Mouse (Mus musculus): ENCODE measurements around the gene Sik2. TPM values are rescaled to one million over a fixed set of nuclear protein-coding genes. Genes with fewer than 3 reads are reported as not detected.

The Sik2 gene
- total and polyA plus RNA-seq, 3 experiments, result 1.9 to 8.2 (median 6.0) TPM

GRCm38 (mm10) chr9:50852634-50853349 lies 156.1 kb downstream of the Sik2 start (continued):
- TF ChIP-seq NRF1 (IDR thresholded peaks at IDR 0.05; ENCODE audit: low read depth, low read length) (no peak), ZKSCAN1 (IDR thresholded peaks at IDR 0.05; ENCODE audit: borderline replicate concordance, low read depth, low read length) (no peak), MAFK (IDR thresholded peaks at IDR 0.05; ENCODE audit: insufficient replicate concordance, low read length) (peak; percentile 34; the same call in 1 of the 2 replicates), JUN (IDR thresholded peaks at IDR 0.05; ENCODE audit: insufficient read depth, low read depth, low read length) (peak; percentile 39; the same call in 1 of the 2 replicates), TBP (conservative IDR thresholded peaks at IDR 0.05; ENCODE audit: low read depth, low read length) (no peak), ZC3H11A (IDR thresholded peaks at IDR 0.05; ENCODE audit: low read depth, low read length) (no peak), ELF1 (IDR thresholded peaks at IDR 0.05; ENCODE audit: low read depth, low read length) (peak; percentile 54; the same call in 1 of the 2 replicates), MAZ (IDR thresholded peaks at IDR 0.05; ENCODE audit: low read depth, low read length) (no peak; the same call in 1 of the 2 replicates), SMC3 (IDR thresholded peaks at IDR 0.05; ENCODE audit: low read depth, low read length) (peak; percentile 14; the same call in 1 of the 2 replicates), MEF2A (IDR thresholded peaks at IDR 0.05; ENCODE audit: borderline replicate concordance, low read depth, low read length) (peak; percentile 59), TCF12 (IDR thresholded peaks at IDR 0.05; ENCODE audit: low read depth, low read length) (peak; percentile 64), BHLHE40 (IDR thresholded peaks at IDR 0.05; ENCODE audit: low read depth, low read length) (no peak), PAX5 (IDR thresholded peaks at IDR 0.05; ENCODE audit: low read length) (no peak), POLR2AphosphoS2 (IDR thresholded peaks at IDR 0.05; ENCODE audit: low read depth, low read length) (no peak), JUND (conservative IDR thresholded peaks at IDR 0.05; ENCODE audit: low read depth, low read length) (peak; percentile 51; the same call in 1 of the 2 replicates), MXI1 (IDR thresholded peaks at IDR 0.05; ENCODE audit: low read depth, low read length) (no peak), MYC (IDR thresholded peaks at IDR 0.05; ENCODE audit: low read depth, low read length) (peak; percentile 36; the same call in 1 of the 2 replicates), UBTF (IDR thresholded peaks at IDR 0.05; ENCODE audit: low read depth, low read length) (peak; percentile 69; the same call in 1 of the 2 replicates), IRF4 (IDR thresholded peaks at IDR 0.05; ENCODE audit: low read depth, low read length) (peak; percentile 54; the same call in 1 of the 2 replicates)

- H3K9ac ChIP-seq (ENCODE audit: insufficient read depth, low read depth), result no peak overlapping the region
- no peak for DNase-seq (ENCODE audit: extremely low read depth)
- no peak for TF ChIP-seq RAD21 (IDR thresholded peaks at IDR 0.05; ENCODE audit: low read depth, low read length)
- TF ChIP-seq ZNF384 (IDR thresholded peaks at IDR 0.05; ENCODE audit: low read depth, low read length), result no peak
- TF ChIP-seq NELFE (IDR thresholded peaks at IDR 0.05; ENCODE audit: low read depth, low read length), result no peak
- TF ChIP-seq MXI1 (IDR thresholded peaks at IDR 0.05; ENCODE audit: low read depth, low read length), result no peak
- TF ChIP-seq ELF1 (IDR thresholded peaks at IDR 0.05; ENCODE audit: low read depth, low read length), result no peak
- TF ChIP-seq JUND (conservative IDR thresholded peaks at IDR 0.05; ENCODE audit: low read depth, low read length), result no peak
- TF ChIP-seq CHD2 (IDR thresholded peaks at IDR 0.05; ENCODE audit: low read length), result no peak
- no peak for TF ChIP-seq TCF12 (IDR thresholded peaks at IDR 0.05; ENCODE audit: low read depth, low read length)
- no peak for TF ChIP-seq E2F4 (IDR thresholded peaks at IDR 0.05; ENCODE audit: insufficient replicate concordance, low read depth, low read length)
- H3K27me3 ChIP-seq (replicated peaks), result no peaks in the 10 kb centered on the region
- H3K36me3 ChIP-seq (replicated peaks in 1 of 2; ENCODE audit: control insufficient read depth in 1 of 2, insufficient read depth in 1 of 2, low read length in 1 of 2), result no peaks in the 10 kb centered on the region
- dilution Hi-C loops (cut with MboI; ENCODE audit: extremely low pct_ligation_motif_present, extremely low pct_unique_long_range_greater_than_20kb, low sequenced_read_pairs) (no loop called here), in situ Hi-C loops (cut with MboI; ENCODE audit: low pct_ligation_motif_present, low pct_unique_long_range_greater_than_20kb, low sequenced_read_pairs) (loop anchor here (5.0 kb wide), 1 partner anchor 157 kb away; the partner anchor contains the start of gene Sik2)
- no peaks in the 10 kb centered on the region for H3K9me3 ChIP-seq (replicated peaks; ENCODE audit: low read length)
- H3K79me2 ChIP-seq (replicated peaks; ENCODE audit: control insufficient read depth, extremely low read depth, insufficient read depth, poor library complexity, severe bottlenecking), result no peaks in the 10 kb centered on the region
- no peak overlapping the region for H3K4me2 ChIP-seq (ENCODE audit: insufficient read depth, low read depth, poor library complexity, severe bottlenecking)
- no peak overlapping the region for H3K27ac ChIP-seq (ENCODE audit: insufficient read depth, low read depth)
- H3K4me3 ChIP-seq (replicated peaks in 1 of 3; ENCODE audit: low read depth in 2 of 3, low read length in 2 of 3, poor library complexity in 1 of 3), result no peak overlapping the region
- peaks cover 35 to 42% of the 10 kb centered on the region in 2 experiments for H3K4me1 ChIP-seq (ENCODE audit: control insufficient read depth in 1 of 2, insufficient read depth in 2 of 2)
Observed at GRCm38 (mm10) chr9:50850713-50851112, 158.2 kb downstream of the Sik2 start.
